ENCODE assay signal across 8 mouse cellular contexts in the genomic region with DNA sequence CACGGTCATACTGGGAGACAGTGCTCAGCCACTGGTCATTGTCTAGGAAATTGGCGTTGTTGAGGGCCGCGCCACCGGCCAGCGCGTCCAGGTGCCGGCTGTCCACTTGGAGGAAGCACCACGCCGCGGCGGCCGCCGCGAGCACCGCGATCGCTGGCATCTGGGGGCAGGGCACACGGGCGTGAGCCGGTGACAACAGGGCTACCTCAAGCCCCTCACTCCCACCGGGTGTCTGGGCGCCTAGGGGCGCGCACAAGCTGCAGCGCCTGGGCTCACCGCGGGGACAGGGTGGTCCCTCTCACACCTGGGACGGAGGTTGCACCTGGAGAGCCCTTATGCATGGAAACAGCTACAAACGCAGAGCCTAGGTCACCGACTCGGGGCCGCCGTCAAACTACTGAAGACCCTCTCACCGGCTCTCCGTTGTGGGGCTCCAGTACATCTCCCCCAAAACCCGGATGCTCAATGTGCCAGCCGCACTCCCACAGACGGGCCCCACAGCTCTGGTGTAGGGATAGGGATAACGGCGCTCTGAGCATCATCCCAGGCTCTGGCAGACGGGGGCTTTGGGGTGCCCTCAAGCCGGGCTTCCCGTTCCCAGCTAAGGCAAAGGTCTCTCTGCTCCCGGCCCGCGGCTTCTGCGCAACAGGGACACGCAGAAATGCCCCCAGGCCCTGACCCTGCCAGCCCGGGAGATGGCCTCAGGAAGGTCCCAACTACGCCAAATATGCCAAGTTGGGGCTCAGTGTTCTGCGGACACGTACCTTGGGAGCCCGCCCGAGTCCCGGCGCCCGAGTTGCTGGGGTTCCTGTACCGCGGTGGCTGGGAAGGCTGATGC. TPM values are rescaled to one million over a fixed set of nuclear protein-coding genes. Genes with fewer than 3 reads are reported as not detected.
A peak's percentile ranks its signal among the peaks of the same experiment; 100 is the strongest.
DNase-seq lines count a peak whose midpoint lies in the region; ATAC-seq lines count a peak whose summit lies in the region.

No protein-coding gene starts in this region.

- peak overlapping the region; percentile 73 for H3K4me2 ChIP-seq in heart, embryonic 16.5 days (ENCODE audit: low read depth, low read length)
- H3K4me2 ChIP-seq in forebrain, embryonic 15.5 days (replicated peaks), result peak overlapping the region; percentile 89

- 0 out of 2 replicates have a peak, but pooled peaks cover 3% of the 10 kb centered on the region for H3K9me3 ChIP-seq in heart, embryonic 16.5 days (replicated peaks; ENCODE audit: control insufficient read depth, low read length)
- no peaks in the 10 kb centered on the region for H3K9me3 ChIP-seq in forebrain, embryonic 15.5 days
- no peaks in the 10 kb centered on the region for H3K9me3 ChIP-seq in midbrain, embryonic 10.5 days (replicated peaks)

- peaks cover 27% of the 10 kb centered on the region for H3K27me3 ChIP-seq in heart, embryonic 16.5 days (ENCODE audit: control insufficient read depth, insufficient read depth, low read length)
- H3K27me3 ChIP-seq in forebrain, embryonic 15.5 days, result peaks cover 4% of the 10 kb centered on the region; the same call in 1 of the 2 replicates
- H3K27me3 ChIP-seq in midbrain, embryonic 10.5 days (ENCODE audit: low read depth, poor library complexity, severe bottlenecking), result peaks cover 48% of the 10 kb centered on the region

- peaks cover 12% of the 10 kb centered on the region for H3K4me1 ChIP-seq in heart, embryonic 16.5 days (ENCODE audit: control insufficient read depth, insufficient read depth, low read length)
- H3K4me1 ChIP-seq in forebrain, embryonic 15.5 days, result peaks cover 10% of the 10 kb centered on the region
- peaks cover 11% of the 10 kb centered on the region for H3K4me1 ChIP-seq in midbrain, embryonic 10.5 days

- no peak for DNase-seq in heart, postnatal 4 days
- DNase-seq in midbrain, embryonic 10.5 days (ENCODE audit: low spot score), result peak; percentile 30
- no peak for DNase-seq in MN1 (ENCODE audit: low spot score)
- DNase-seq in urinary bladder, adult 2 months (ENCODE audit: low spot score), result no peak
- no peak for DNase-seq in adrenal gland, adult 2 months

- no peaks in the 10 kb centered on the region for H3K36me3 ChIP-seq in heart, embryonic 16.5 days (ENCODE audit: control insufficient read depth, insufficient read depth)
- no peaks in the 10 kb centered on the region for H3K36me3 ChIP-seq in forebrain, embryonic 15.5 days
- H3K36me3 ChIP-seq in midbrain, embryonic 10.5 days, result no peaks in the 10 kb centered on the region

- 3% methylated on average over 60 of the region's 60 CpGs for WGBS in heart, embryonic 16.5 days
- WGBS in forebrain, embryonic 15.5 days, result under 1% methylated on average over 60 of the region's 60 CpGs
- WGBS in midbrain, embryonic 10.5 days, result 2% methylated on average over 60 of the region's 60 CpGs

- no peak overlapping the region for H3K27ac ChIP-seq in heart, embryonic 16.5 days (ENCODE audit: low read length)
- no peak overlapping the region for H3K27ac ChIP-seq in forebrain, embryonic 15.5 days (replicated peaks)
- peak overlapping the region; percentile 82 for H3K27ac ChIP-seq in midbrain, embryonic 10.5 days (replicated peaks)

- ATAC-seq in heart, embryonic 16.5 days (replicated peaks; ENCODE audit: extremely low read depth, insufficient read depth, low FRiP score), result no peak
- peak; percentile 64 for ATAC-seq in cerebellum, adult (ENCODE audit: insufficient number of reproducible peaks, low FRiP score, low TSS enrichment)
- ATAC-seq in forebrain, embryonic 15.5 days (replicated peaks), result peak; percentile 86

- H3K4me3 ChIP-seq in heart, embryonic 16.5 days (ENCODE audit: low read length), result peak overlapping the region; percentile 50
- peak overlapping the region; percentile 67 for H3K4me3 ChIP-seq in forebrain, embryonic 15.5 days
- peak overlapping the region; percentile 64 for H3K4me3 ChIP-seq in midbrain, embryonic 10.5 days

- H3K9ac ChIP-seq in heart, embryonic 16.5 days (ENCODE audit: low read length), result 0 out of 2 replicates have a peak overlapping the region, but pooled peaks have one; percentile 33
- peak overlapping the region; percentile 73 for H3K9ac ChIP-seq in forebrain, embryonic 15.5 days (replicated peaks)

RNA-seq across cellular contexts. Expression of gene Spock1, which starts 0.5 kb away (rescaled TPM):
- 0.40 and 0.77 TPM in 2 replicates for polyA plus RNA-seq in heart, embryonic 16.5 days (2015; fragmentation: Nextera tagmentation; extraction: Ambion mirVana)
- 1 to 10 TPM; 1.5 to 1.8 TPM for total RNA-seq in heart, postnatal 4 days (2021)
- 35.9 and 36.7 TPM in 2 replicates for polyA plus RNA-seq in forebrain, embryonic 15.5 days (2015; fragmentation: Nextera tagmentation; extraction: Ambion mirVana)
- polyA plus RNA-seq in midbrain, embryonic 10.5 days (2016; fragmentation: Nextera tagmentation; extraction: Ambion mirVana), result 5.0 and 12.2 TPM in 2 replicates
- polyA plus RNA-seq in urinary bladder, adult 2 months (2012; rRNA removed), result 0.04 and 0.11 TPM in 2 replicates
- 10 to 100 TPM in 1 of 2 experiments, 1 to 10 TPM in 1; 8.0 to 12.2 TPM for total RNA-seq in adrenal gland, adult 2 months (2021)
- 6.0 and 6.2 TPM in 2 replicates for polyA plus RNA-seq in adrenal gland, adult 2 months (2012; rRNA removed)
